Mouse (Mus musculus) urinary bladder, adult 18-20 months (tissue): ENCODE data around the gene Ppm1k.
"Not testable (repeated sequence)": the region's sequence is repeated elsewhere in the genome, so short reads cannot be mapped to it uniquely, and the experiment has no call there.

ENCODE experiments used
- DNase-seq, 2 experiments: peaks; one replicate each; pipeline ENCODE4 v3.0.0; 2022; ENCODE audit warnings: low spot score in 2 of 2, mixed read lengths in 2 of 2

The Ppm1k gene

GRCm38 (mm10) chr6:57535386-57535936 lies at the start of gene Ppm1k:
Gene Ppm1k, minus strand, starts transcription at chr6:57535468.
- DNase-seq = peak; percentile 98 to 100

GRCm38 (mm10) chr6:57582356-57582755 lies 47.1 kb upstream of the Ppm1k start:
- DNase-seq = no peak

GRCm38 (mm10) chr6:57581595-57581994 lies 46.3 kb upstream of the Ppm1k start:
- DNase-seq = no peak

GRCm38 (mm10) chr6:57580881-57581548 lies 45.7 kb upstream of the Ppm1k start, which contains the start of gene Herc6:
Gene Herc6, plus strand, starts transcription at chr6:57581000.
- DNase-seq = peak; percentile 60 to 66

- DNase-seq = no peak
Measured at GRCm38 (mm10) chr6:57571587-57571986, 36.3 kb upstream of the Ppm1k start.

- DNase-seq = peak in 1 of 2 experiments; percentile 9
Measured at GRCm38 (mm10) chr6:57570170-57570974, 35.1 kb upstream of the Ppm1k start.

- DNase-seq = no peak
Measured at GRCm38 (mm10) chr6:57567630-57568029, 32.4 kb upstream of the Ppm1k start.

- no peak for DNase-seq
Measured at GRCm38 (mm10) chr6:57565452-57565851, 30.2 kb upstream of the Ppm1k start.

- DNase-seq = no peak
Measured at GRCm38 (mm10) chr6:57563454-57563853, 28.2 kb upstream of the Ppm1k start.

GRCm38 (mm10) chr6:57557796-57558317 lies 22.6 kb upstream of the Ppm1k start:
- no peak for DNase-seq

GRCm38 (mm10) chr6:57551211-57551796 lies 16.0 kb upstream of the Ppm1k start:
- DNase-seq = no peak

- DNase-seq = peak in 1 of 2 experiments; percentile 2
Measured at GRCm38 (mm10) chr6:57544866-57545265, 9.6 kb upstream of the Ppm1k start.

- not testable (repeated sequence) for DNase-seq
Measured at GRCm38 (mm10) chr6:57543591-57543990, 8.3 kb upstream of the Ppm1k start.

GRCm38 (mm10) chr6:57541737-57542335 lies 6.6 kb upstream of the Ppm1k start:
- DNase-seq = no peak

GRCm38 (mm10) chr6:57540950-57541498 lies 5.8 kb upstream of the Ppm1k start:
- no peak for DNase-seq

GRCm38 (mm10) chr6:57537887-57538286 lies 2.6 kb upstream of the Ppm1k start:
- DNase-seq = no peak

GRCm38 (mm10) chr6:57535971-57536669 lies 852 bp upstream of the Ppm1k start:
- DNase-seq = peak in 1 of 2 experiments; percentile 1

- DNase-seq = peak; percentile 13 to 57
Measured at GRCm38 (mm10) chr6:57534611-57535286, 519 bp downstream of the Ppm1k start.

- peak; percentile 13 to 21 for DNase-seq
Measured at GRCm38 (mm10) chr6:57534231-57534610, 1.0 kb downstream of the Ppm1k start.

- no peak for DNase-seq
Measured at GRCm38 (mm10) chr6:57533410-57533809, 1.9 kb downstream of the Ppm1k start.
